Mouse (Mus musculus): ENCODE measurements around the gene Nppb. TPM values are rescaled to one million over a fixed set of nuclear protein-coding genes. Genes with fewer than 3 reads are reported as not detected.
A peak's percentile ranks its signal among the peaks of the same experiment; 100 is the strongest.

The Nppb gene
- total and polyA plus RNA-seq, 2 experiments from 2014 or later = 0.21 TPM; not detected in 1

DNA sequence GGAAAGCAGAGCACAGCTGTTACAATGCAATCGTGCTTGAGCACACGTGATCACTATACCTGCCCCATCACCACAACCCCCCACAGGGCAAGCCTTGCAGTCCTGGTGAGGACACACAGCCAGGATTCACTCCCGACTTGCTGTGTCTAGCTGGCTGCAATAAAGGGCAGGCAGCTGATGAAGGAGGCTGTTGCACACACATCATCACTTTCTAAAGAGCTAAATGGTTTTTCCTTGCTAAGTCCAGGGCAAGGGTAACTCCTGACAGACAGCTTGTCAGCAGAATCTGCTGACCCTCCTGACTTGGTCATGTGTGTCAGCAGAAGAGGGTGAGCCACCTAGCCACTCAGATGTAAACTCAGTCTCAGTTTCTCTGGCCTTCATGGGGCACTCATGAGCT is 31.4 kb downstream of the Nppb start:
- no peak for TF ChIP-seq CTCF (IDR thresholded peaks at IDR 0.05; ENCODE audit: low read depth)
- ATAC-seq (no peak), DNase-seq (no peak)
- Histone ChIP-seq H3K9ac (no peak overlapping the region), H3K4me1 (ENCODE audit: insufficient read depth) (no peaks in the 10 kb centered on the region), H3K27me3 (ENCODE audit: insufficient read depth, low read length) (no peaks in the 10 kb centered on the region), H3K9me3 (ENCODE audit: low read length) (no peaks in the 10 kb centered on the region), H3K4me3 (ENCODE audit: low read depth, low read length) (no peak overlapping the region), H3K36me3 (ENCODE audit: insufficient read depth) (peaks cover 97% of the 10 kb centered on the region), H3K4me2 (ENCODE audit: low read depth) (no peak overlapping the region), H3K27ac (ENCODE audit: low read depth, low read length) (no peak overlapping the region)
- 75% methylated on average over 3 of the region's 3 CpGs for WGBS

DNA sequence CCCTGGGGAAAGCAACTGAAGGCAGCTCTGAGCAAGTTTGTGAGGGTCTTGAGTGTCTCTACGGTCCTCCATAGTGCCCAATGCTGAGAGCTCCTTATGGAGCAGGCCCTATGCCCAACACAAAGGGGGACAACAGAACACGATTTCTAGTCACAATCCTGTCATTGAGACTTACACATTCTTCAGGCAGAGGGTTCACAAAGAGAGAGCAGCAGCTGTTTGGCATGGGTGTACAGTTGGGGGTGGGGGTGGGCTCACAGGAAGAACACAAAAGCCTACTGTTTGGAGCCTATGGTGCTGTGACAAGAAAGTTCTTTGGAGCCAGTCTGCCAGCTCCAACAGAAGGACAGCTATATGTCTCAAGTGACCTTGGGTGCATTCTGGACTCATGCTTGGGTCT is 32.8 kb downstream of the Nppb start:
- DNase-seq = no peak
- no peak overlapping the region for H3K27ac ChIP-seq (ENCODE audit: low read depth, low read length)
- H3K9ac ChIP-seq = no peak overlapping the region
- H3K9me3 ChIP-seq (ENCODE audit: low read length) = no peaks in the 10 kb centered on the region
- H3K36me3 ChIP-seq (ENCODE audit: insufficient read depth) = peaks cover 97% of the 10 kb centered on the region
- no peak for TF ChIP-seq CTCF (IDR thresholded peaks at IDR 0.05; ENCODE audit: low read depth)
- WGBS = 17% methylated on average over 2 of the region's 2 CpGs
- H3K4me3 ChIP-seq (ENCODE audit: low read depth, low read length) = no peak overlapping the region
- H3K4me1 ChIP-seq (ENCODE audit: insufficient read depth) = no peaks in the 10 kb centered on the region
- ATAC-seq = peak; percentile 59
- no peak overlapping the region for H3K4me2 ChIP-seq (ENCODE audit: low read depth)
- H3K27me3 ChIP-seq (ENCODE audit: insufficient read depth, low read length) = no peaks in the 10 kb centered on the region

DNA sequence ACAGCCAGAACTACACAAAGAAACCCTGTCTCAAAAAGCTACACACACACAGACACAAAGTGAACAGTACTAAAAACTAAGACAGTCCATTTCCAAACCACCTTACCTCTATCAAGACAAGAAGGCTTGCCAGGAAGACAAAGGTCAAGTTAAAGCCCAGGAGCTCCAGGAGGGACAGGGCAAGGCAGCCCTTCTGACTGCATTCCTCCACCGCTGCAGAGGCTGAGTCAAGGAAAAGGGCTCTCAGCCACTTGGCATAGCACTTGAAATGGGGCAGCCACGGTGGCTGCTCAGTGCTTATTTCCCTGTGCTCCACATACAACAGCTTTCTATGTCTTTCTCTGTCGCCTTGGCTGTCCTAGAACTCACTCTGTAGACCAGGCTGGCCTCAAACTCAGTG is 38.4 kb downstream of the Nppb start:
- no peaks in the 10 kb centered on the region for H3K27me3 ChIP-seq (ENCODE audit: insufficient read depth, low read length)
- H3K4me1 ChIP-seq (ENCODE audit: insufficient read depth) = no peaks in the 10 kb centered on the region
- no peak overlapping the region for H3K9ac ChIP-seq
- ATAC-seq = no peak
- H3K4me2 ChIP-seq (ENCODE audit: low read depth) = no peak overlapping the region
- TF ChIP-seq CTCF (IDR thresholded peaks at IDR 0.05; ENCODE audit: low read depth) = no peak
- H3K27ac ChIP-seq (ENCODE audit: low read depth, low read length) = no peak overlapping the region
- peaks cover 84% of the 10 kb centered on the region for H3K36me3 ChIP-seq (ENCODE audit: insufficient read depth)
- WGBS = 90% methylated on average over 3 of the region's 3 CpGs
- DNase-seq = no peak
- H3K4me3 ChIP-seq (ENCODE audit: low read depth, low read length) = no peak overlapping the region
- H3K9me3 ChIP-seq (ENCODE audit: low read length) = no peaks in the 10 kb centered on the region

DNA sequence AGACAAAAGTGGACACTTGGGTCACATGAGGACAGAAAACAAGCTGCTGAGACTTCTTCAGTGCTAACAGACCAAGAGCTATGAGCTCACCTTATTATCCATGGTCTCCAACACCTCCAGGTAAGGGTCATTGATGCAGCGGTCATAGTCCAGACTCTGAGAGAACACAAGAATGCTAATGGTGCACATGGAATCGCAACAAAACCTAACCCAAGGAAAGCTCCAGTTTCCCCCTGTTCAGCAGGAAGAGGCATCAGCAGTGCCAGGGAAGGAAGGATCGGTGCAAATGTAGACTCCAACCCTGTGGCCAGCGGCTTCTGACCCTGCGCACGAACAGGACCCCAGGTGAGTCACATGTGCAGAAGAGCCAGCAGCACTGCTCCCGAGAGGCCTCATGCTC is 43.7 kb downstream of the Nppb start:
- Histone ChIP-seq H3K9ac (no peak overlapping the region), H3K27ac (ENCODE audit: low read depth, low read length) (no peak overlapping the region), H3K4me1 (ENCODE audit: insufficient read depth) (no peaks in the 10 kb centered on the region), H3K36me3 (ENCODE audit: insufficient read depth) (peaks cover 51% of the 10 kb centered on the region), H3K9me3 (ENCODE audit: low read length) (no peaks in the 10 kb centered on the region), H3K4me3 (ENCODE audit: low read depth, low read length) (no peak overlapping the region), H3K27me3 (ENCODE audit: insufficient read depth, low read length) (no peaks in the 10 kb centered on the region), H3K4me2 (ENCODE audit: low read depth) (no peak overlapping the region)
- no peak for TF ChIP-seq CTCF (IDR thresholded peaks at IDR 0.05; ENCODE audit: low read depth)
- DNase-seq = no peak
- WGBS = 95% methylated on average over 7 of the region's 7 CpGs
- no peak for ATAC-seq

DNA sequence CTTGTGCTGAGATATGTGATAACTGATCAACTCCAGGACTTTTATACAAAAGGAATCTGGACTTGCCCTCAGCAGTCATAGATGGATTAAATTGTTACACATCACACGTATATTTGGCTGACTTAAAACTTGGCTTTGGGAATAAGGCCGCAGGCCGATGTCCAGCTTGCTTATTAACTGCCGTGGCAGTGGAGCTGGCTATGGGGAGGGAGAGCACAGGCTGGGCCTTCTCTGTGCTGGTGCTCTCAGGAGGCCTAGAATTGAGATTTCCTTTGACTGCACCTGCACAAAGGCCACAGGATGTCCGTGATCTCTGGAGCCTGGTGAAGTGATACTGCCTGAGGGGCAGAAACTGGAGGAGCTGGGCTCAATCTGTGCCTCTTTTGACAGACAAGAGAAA is 44.9 kb downstream of the Nppb start:
- ATAC-seq (no peak), DNase-seq (no peak)
- Histone ChIP-seq H3K36me3 (ENCODE audit: insufficient read depth) (peaks cover 40% of the 10 kb centered on the region), H3K27me3 (ENCODE audit: insufficient read depth, low read length) (no peaks in the 10 kb centered on the region), H3K4me3 (ENCODE audit: low read depth, low read length) (no peak overlapping the region), H3K9me3 (ENCODE audit: low read length) (no peaks in the 10 kb centered on the region), H3K4me1 (ENCODE audit: insufficient read depth) (no peaks in the 10 kb centered on the region), H3K27ac (ENCODE audit: low read depth, low read length) (no peak overlapping the region), H3K9ac (no peak overlapping the region), H3K4me2 (ENCODE audit: low read depth) (no peak overlapping the region)
- 86% methylated on average over 5 of the region's 5 CpGs for WGBS
- no peak for TF ChIP-seq CTCF (IDR thresholded peaks at IDR 0.05; ENCODE audit: low read depth)

DNA sequence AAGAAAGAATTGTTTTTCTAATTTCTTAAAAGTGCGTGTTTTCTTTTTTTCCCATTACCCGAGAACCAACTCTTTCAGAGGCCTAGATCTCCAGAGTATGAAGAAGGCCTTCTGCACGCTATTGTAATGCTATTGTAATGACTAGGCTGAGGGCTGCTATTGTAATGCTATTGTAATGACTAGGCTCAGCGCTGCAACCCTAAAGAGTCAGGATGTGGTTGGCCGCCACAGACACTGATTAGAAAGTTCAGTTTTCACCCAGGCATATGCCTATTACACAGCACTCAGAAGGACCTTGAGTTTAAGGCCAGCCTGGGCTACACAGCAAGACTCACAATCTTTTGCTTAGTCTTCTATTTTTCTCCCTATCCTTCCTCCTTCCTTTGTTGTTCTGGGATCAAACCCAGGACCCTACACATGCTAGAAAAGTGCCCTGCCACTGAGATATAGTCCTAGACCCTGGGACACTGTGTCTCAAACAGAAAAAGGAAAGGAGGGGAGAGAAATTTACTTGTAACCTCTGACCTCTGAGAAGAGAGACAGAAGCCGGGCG is 48.3 kb downstream of the Nppb start:
- WGBS = 67% methylated on average over 7 of the region's 7 CpGs
- H3K36me3 ChIP-seq (ENCODE audit: insufficient read depth) = peaks cover 20% of the 10 kb centered on the region
- H3K4me3 ChIP-seq (ENCODE audit: low read depth, low read length) = no peak overlapping the region

DNA sequence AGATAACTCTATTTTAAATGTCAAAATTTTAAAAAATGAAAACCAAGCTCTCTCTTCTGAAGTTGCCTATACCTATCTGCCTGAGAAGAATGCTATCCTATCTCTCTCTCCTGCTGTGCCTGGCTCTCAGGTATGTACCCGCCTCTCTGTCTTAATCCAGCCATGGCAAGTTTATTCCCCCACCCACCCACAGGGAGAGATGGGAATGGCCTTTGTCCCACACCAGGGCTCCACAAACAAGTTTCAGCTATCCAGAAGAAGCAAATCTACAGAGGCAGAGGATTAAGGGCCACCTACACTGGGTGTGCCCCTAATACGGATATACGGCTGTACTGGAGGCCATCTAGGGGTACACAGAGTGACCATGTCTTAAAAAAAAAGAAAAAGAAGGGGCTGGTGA is 49.9 kb downstream of the Nppb start:
- no peaks in the 10 kb centered on the region for H3K27me3 ChIP-seq (ENCODE audit: insufficient read depth, low read length)
- DNase-seq (no peak), ATAC-seq (no peak)
- no peaks in the 10 kb centered on the region for H3K9me3 ChIP-seq (ENCODE audit: low read length)
- H3K4me3 ChIP-seq (ENCODE audit: low read depth, low read length) = no peak overlapping the region
- H3K27ac ChIP-seq (ENCODE audit: low read depth, low read length) = no peak overlapping the region
- TF ChIP-seq CTCF (IDR thresholded peaks at IDR 0.05; ENCODE audit: low read depth) = no peak
- WGBS = 92% methylated on average over 3 of the region's 3 CpGs
- H3K36me3 ChIP-seq (ENCODE audit: insufficient read depth) = peaks cover 11% of the 10 kb centered on the region; the same call in 1 of the 2 replicates
- H3K4me2 ChIP-seq (ENCODE audit: low read depth) = no peak overlapping the region
- H3K4me1 ChIP-seq (ENCODE audit: insufficient read depth) = peaks cover 10% of the 10 kb centered on the region
- H3K9ac ChIP-seq = no peak overlapping the region

More for the DNA sequence above, 48.3 kb downstream of the Nppb start:
- DNase-seq (no peak), ATAC-seq (no peak)
- Histone ChIP-seq H3K27ac (ENCODE audit: low read depth, low read length) (no peak overlapping the region), H3K9ac (no peak overlapping the region), H3K9me3 (ENCODE audit: low read length) (no peaks in the 10 kb centered on the region), H3K4me1 (ENCODE audit: insufficient read depth) (peaks cover 5% of the 10 kb centered on the region), H3K27me3 (ENCODE audit: insufficient read depth, low read length) (no peaks in the 10 kb centered on the region), H3K4me2 (ENCODE audit: low read depth) (no peak overlapping the region)
- no peak for TF ChIP-seq CTCF (IDR thresholded peaks at IDR 0.05; ENCODE audit: low read depth)

Other genes starting within 250 kb of the Nppb start
- 6.8 and 8.6 TPM in 2 replicates for gene Zfp984, start 176.0 kb upstream of the Nppb start, total RNA-seq (2014; rRNA removed)
- 3.9 and 4.8 TPM in 2 replicates for gene Zfp984, start 176.0 kb upstream of the Nppb start, polyA plus RNA-seq (2015; fragmentation: Nextera tagmentation; extraction: Ambion mirVana)
- 15.6 and 16.5 TPM in 2 replicates for gene Zfp933, start 137.4 kb upstream of the Nppb start, total RNA-seq (2014; rRNA removed)
- gene Zfp933, start 137.4 kb upstream of the Nppb start, polyA plus RNA-seq (2015; fragmentation: Nextera tagmentation; extraction: Ambion mirVana) = 2.9 and 4.6 TPM in 2 replicates
- 32.9 and 35.7 TPM in 2 replicates for gene Miip, start 117.0 kb upstream of the Nppb start, total RNA-seq (2014; rRNA removed)
- 31.7 and 32.3 TPM in 2 replicates for gene Miip, start 117.0 kb upstream of the Nppb start, polyA plus RNA-seq (2015; fragmentation: Nextera tagmentation; extraction: Ambion mirVana)
- gene Fv1, start 116.8 kb upstream of the Nppb start, total RNA-seq (2014; rRNA removed) = 7.4 and 8.5 TPM in 2 replicates
- 2.7 and 4.2 TPM in 2 replicates for gene Fv1, start 116.8 kb upstream of the Nppb start, polyA plus RNA-seq (2015; fragmentation: Nextera tagmentation; extraction: Ambion mirVana)
- 57.8 and 69.9 TPM in 2 replicates for gene Mfn2, start 81.1 kb upstream of the Nppb start, total RNA-seq (2014; rRNA removed)
- gene Mfn2, start 81.1 kb upstream of the Nppb start, polyA plus RNA-seq (2015; fragmentation: Nextera tagmentation; extraction: Ambion mirVana) = 59.4 and 83.3 TPM in 2 replicates
- 13.5 and 18.8 TPM in 2 replicates for gene Plod1, start 49.0 kb upstream of the Nppb start, total RNA-seq (2014; rRNA removed)
- gene Plod1, start 49.0 kb upstream of the Nppb start, polyA plus RNA-seq (2015; fragmentation: Nextera tagmentation; extraction: Ambion mirVana) = 17.3 and 17.9 TPM in 2 replicates
- 43.4 and 57.7 TPM in 2 replicates for gene 2510039O18Rik, start 44.9 kb upstream of the Nppb start, total RNA-seq (2014; rRNA removed)
- gene 2510039O18Rik, start 44.9 kb upstream of the Nppb start, polyA plus RNA-seq (2015; fragmentation: Nextera tagmentation; extraction: Ambion mirVana) = 12.0 and 12.8 TPM in 2 replicates
- 1.5 TPM in 1 of 2 replicates, not detected in the other for gene Nppa, start 14.9 kb downstream of the Nppb start, total RNA-seq (2014; rRNA removed)
- gene Nppa, start 14.9 kb downstream of the Nppb start, polyA plus RNA-seq (2015; fragmentation: Nextera tagmentation; extraction: Ambion mirVana) = 1.1 and 2.2 TPM in 2 replicates
- gene Clcn6, start 53.0 kb downstream of the Nppb start, total RNA-seq (2014; rRNA removed) = 48.2 and 61.0 TPM in 2 replicates
- gene Clcn6, start 53.0 kb downstream of the Nppb start, polyA plus RNA-seq (2015; fragmentation: Nextera tagmentation; extraction: Ambion mirVana) = 19.9 and 26.3 TPM in 2 replicates
- gene Mthfr, start 53.3 kb downstream of the Nppb start, total RNA-seq (2014; rRNA removed) = 27.0 and 34.5 TPM in 2 replicates
- gene Mthfr, start 53.3 kb downstream of the Nppb start, polyA plus RNA-seq (2015; fragmentation: Nextera tagmentation; extraction: Ambion mirVana) = 3.6 and 7.9 TPM in 2 replicates
- 3.8 and 4.2 TPM in 2 replicates for gene Agtrap, start 102.2 kb downstream of the Nppb start, total RNA-seq (2014; rRNA removed)
- gene Agtrap, start 102.2 kb downstream of the Nppb start, polyA plus RNA-seq (2015; fragmentation: Nextera tagmentation; extraction: Ambion mirVana) = 5.6 and 7.9 TPM in 2 replicates
- 43.6 and 45.7 TPM in 2 replicates for gene Mad2l2, start 144.6 kb downstream of the Nppb start, total RNA-seq (2014; rRNA removed)
- gene Mad2l2, start 144.6 kb downstream of the Nppb start, polyA plus RNA-seq (2015; fragmentation: Nextera tagmentation; extraction: Ambion mirVana) = 102 and 104 TPM in 2 replicates
- 37.5 and 40.5 TPM in 2 replicates for gene Draxin, start 144.9 kb downstream of the Nppb start, total RNA-seq (2014; rRNA removed)
- gene Draxin, start 144.9 kb downstream of the Nppb start, polyA plus RNA-seq (2015; fragmentation: Nextera tagmentation; extraction: Ambion mirVana) = 6.8 and 8.7 TPM in 2 replicates
- gene Fbxo6, start 166.4 kb downstream of the Nppb start, total RNA-seq (2014; rRNA removed) = 22.0 and 24.0 TPM in 2 replicates
- gene Fbxo6, start 166.4 kb downstream of the Nppb start, polyA plus RNA-seq (2015; fragmentation: Nextera tagmentation; extraction: Ambion mirVana) = 22.8 and 24.9 TPM in 2 replicates
- gene Fbxo44, start 174.7 kb downstream of the Nppb start, total RNA-seq (2014; rRNA removed) = 126 and 132 TPM in 2 replicates
- 73.3 and 81.4 TPM in 2 replicates for gene Fbxo44, start 174.7 kb downstream of the Nppb start, polyA plus RNA-seq (2015; fragmentation: Nextera tagmentation; extraction: Ambion mirVana)
- 10.2 and 11.9 TPM in 2 replicates for gene Fbxo2, start 174.8 kb downstream of the Nppb start, total RNA-seq (2014; rRNA removed)
- 11.4 and 15.6 TPM in 2 replicates for gene Fbxo2, start 174.8 kb downstream of the Nppb start, polyA plus RNA-seq (2015; fragmentation: Nextera tagmentation; extraction: Ambion mirVana)